Mouse (Mus musculus): Measurements from ENCODE around the gene Gm11492. TPM values are rescaled to one million over a fixed set of nuclear protein-coding genes. Genes with fewer than 3 reads are reported as not detected.

Gm11492 gene
- polyA plus RNA-seq, 1 experiment, result not detected

DNA sequence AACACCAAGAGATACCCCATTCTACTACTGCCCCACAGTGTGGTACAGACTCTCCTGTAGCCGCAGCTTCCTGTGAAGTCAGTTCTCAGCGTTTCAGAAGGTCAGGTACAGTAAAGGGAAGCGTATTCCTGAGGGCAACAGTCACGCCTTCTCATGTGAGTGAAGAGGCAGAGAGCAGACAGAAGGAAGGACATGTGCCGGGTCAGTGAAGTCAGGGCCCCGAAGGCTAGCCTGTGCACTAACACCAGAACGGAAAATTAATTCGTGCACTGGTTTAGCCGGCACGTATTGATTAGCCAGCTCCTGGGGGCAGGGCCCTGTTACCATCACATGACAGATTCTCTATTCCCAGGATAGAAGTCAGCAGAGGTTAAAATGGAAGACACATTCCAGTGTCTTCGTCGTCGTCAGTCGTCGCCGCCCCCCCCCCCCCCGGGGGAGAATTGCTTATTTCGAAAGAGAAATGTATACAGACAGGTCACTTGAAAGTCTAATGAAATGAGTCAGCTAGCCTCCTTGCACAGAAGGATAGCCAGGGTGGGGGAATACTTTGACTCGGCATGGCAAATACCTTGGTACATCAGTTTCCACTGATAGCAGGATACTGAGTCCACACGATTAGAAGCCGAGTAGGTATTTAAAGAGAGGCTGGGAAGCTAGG is 8.2 kb downstream of the Gm11492 start:
- Histone ChIP-seq H3K9me3 (replicated peaks; ENCODE audit: control insufficient read depth, insufficient read depth, low read length, poor library complexity, severe bottlenecking) (no peaks in the 10 kb centered on the region), H3K9ac (ENCODE audit: low read depth, poor library complexity, severe bottlenecking) (no peak overlapping the region), H3K27me3 (ENCODE audit: control insufficient read depth, insufficient read depth, low read length, poor library complexity, severe bottlenecking) (no peaks in the 10 kb centered on the region), H3K4me3 (ENCODE audit: low read depth, low read length) (no peak overlapping the region), H3K4me1 (ENCODE audit: control insufficient read depth, insufficient read depth, low read length) (peaks cover 8% of the 10 kb centered on the region), H3K36me3 (ENCODE audit: control insufficient read depth, insufficient read depth, low read length, poor library complexity, severe bottlenecking) (no peaks in the 10 kb centered on the region), H3K27ac (ENCODE audit: insufficient read depth, low read length) (no peak overlapping the region)
- no peak for TF ChIP-seq CTCF (IDR thresholded peaks at IDR 0.05; ENCODE audit: low read depth, low read length)
- no peak for TF ChIP-seq EP300 (IDR thresholded peaks at IDR 0.05; ENCODE audit: insufficient read depth, low read depth, low read length)
- no peak for TF ChIP-seq POLR2A (IDR thresholded peaks at IDR 0.05; ENCODE audit: insufficient read depth, low read length)

DNA sequence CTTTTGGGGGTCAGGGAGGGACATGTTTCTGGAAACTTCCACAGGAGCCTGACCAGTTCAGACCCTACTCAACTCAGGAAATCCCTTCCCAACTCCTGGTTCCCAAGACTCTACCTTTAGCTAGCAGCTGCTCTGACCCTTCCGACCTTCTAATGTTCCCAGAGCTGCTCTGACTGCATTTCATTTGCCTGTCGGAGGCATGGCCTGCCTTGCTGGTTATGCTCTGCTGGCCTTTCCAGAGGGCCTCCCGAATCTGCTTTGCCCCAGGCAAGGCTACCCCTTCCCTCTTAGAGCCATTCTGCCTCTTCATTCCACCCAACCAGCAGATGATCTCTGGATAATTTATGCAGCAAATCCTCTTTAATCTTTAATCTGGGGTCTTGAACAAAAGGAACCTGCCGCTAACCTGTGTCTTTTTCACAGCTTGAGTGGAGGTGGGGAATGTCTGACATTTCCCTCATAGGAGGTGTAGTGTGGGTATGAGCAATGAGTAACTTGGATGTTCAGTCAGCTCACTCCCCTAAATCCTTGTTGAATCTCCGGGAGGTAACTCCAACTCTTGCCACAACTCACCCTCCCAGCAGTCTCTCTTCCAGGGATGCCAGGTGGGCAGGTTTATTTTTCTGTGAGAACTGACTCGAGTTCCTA is 11.3 kb downstream of the Gm11492 start:
- Histone ChIP-seq H3K4me1 (ENCODE audit: control insufficient read depth, insufficient read depth, low read length) (peaks cover 6% of the 10 kb centered on the region), H3K27me3 (ENCODE audit: control insufficient read depth, insufficient read depth, low read length, poor library complexity, severe bottlenecking) (no peaks in the 10 kb centered on the region), H3K27ac (ENCODE audit: insufficient read depth, low read length) (no peak overlapping the region), H3K9ac (ENCODE audit: low read depth, poor library complexity, severe bottlenecking) (0 out of 2 replicates have a peak overlapping the region, but pooled peaks have one; percentile 20), H3K4me3 (ENCODE audit: low read depth, low read length) (peak overlapping the region; percentile 65; the same call in 1 of the 2 replicates), H3K9me3 (replicated peaks; ENCODE audit: control insufficient read depth, insufficient read depth, low read length, poor library complexity, severe bottlenecking) (no peaks in the 10 kb centered on the region), H3K36me3 (ENCODE audit: control insufficient read depth, insufficient read depth, low read length, poor library complexity, severe bottlenecking) (no peaks in the 10 kb centered on the region)
- TF ChIP-seq EP300 (IDR thresholded peaks at IDR 0.05; ENCODE audit: insufficient read depth, low read depth, low read length), result no peak
- TF ChIP-seq POLR2A (IDR thresholded peaks at IDR 0.05; ENCODE audit: insufficient read depth, low read length), result no peak
- no peak for TF ChIP-seq CTCF (IDR thresholded peaks at IDR 0.05; ENCODE audit: low read depth, low read length)

DNA sequence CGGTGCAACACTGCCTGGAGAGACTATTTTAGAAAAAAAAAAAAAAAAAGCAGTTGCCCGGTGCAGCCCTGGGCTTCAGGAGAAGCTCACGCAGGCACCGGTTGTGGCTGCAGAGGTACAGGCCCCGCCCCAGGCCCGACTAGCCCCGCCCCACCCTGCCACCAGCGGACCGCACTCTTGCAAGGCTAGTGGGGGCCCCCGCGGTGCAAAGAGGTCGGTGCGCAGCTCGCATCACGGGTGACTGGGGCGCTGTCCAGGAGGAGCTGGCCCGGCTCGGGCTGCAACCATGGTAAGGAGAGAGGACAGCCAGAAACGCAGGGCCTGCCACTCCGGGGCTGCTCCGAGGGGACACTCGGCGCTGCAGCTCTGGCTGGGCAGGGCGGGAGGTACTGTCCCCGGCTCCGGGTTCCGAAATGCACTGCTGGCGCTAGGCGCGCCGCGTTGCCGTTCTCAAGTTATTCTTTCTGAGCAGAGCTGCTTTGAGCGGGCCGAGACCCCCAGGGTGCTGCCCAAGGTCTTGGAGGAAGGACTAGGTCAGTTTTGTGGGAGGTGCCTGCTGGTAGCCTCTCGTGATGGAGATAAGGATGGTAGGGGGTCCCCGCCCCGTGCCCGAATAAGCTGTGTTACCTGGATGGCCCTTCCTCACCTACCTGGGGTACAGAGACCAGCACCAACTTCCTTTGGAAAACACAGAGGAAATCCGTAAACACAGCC is 12.0 kb downstream of the Gm11492 start:
- H3K36me3 ChIP-seq (ENCODE audit: control insufficient read depth, insufficient read depth, low read length, poor library complexity, severe bottlenecking), result no peaks in the 10 kb centered on the region
- H3K9ac ChIP-seq (ENCODE audit: low read depth, poor library complexity, severe bottlenecking), result peak overlapping the region; percentile 20; the same call in 1 of the 2 replicates
- H3K4me3 ChIP-seq (ENCODE audit: low read depth, low read length), result peak overlapping the region; percentile 65
- no peaks in the 10 kb centered on the region for H3K9me3 ChIP-seq (replicated peaks; ENCODE audit: control insufficient read depth, insufficient read depth, low read length, poor library complexity, severe bottlenecking)
- no peaks in the 10 kb centered on the region for H3K27me3 ChIP-seq (ENCODE audit: control insufficient read depth, insufficient read depth, low read length, poor library complexity, severe bottlenecking)
- H3K4me1 ChIP-seq (ENCODE audit: control insufficient read depth, insufficient read depth, low read length), result peaks cover 6% of the 10 kb centered on the region
- no peak for TF ChIP-seq POLR2A (IDR thresholded peaks at IDR 0.05; ENCODE audit: insufficient read depth, low read length)
- TF ChIP-seq CTCF (IDR thresholded peaks at IDR 0.05; ENCODE audit: low read depth, low read length), result no peak
- no peak for TF ChIP-seq EP300 (IDR thresholded peaks at IDR 0.05; ENCODE audit: insufficient read depth, low read depth, low read length)
- no peak overlapping the region for H3K27ac ChIP-seq (ENCODE audit: insufficient read depth, low read length)

DNA sequence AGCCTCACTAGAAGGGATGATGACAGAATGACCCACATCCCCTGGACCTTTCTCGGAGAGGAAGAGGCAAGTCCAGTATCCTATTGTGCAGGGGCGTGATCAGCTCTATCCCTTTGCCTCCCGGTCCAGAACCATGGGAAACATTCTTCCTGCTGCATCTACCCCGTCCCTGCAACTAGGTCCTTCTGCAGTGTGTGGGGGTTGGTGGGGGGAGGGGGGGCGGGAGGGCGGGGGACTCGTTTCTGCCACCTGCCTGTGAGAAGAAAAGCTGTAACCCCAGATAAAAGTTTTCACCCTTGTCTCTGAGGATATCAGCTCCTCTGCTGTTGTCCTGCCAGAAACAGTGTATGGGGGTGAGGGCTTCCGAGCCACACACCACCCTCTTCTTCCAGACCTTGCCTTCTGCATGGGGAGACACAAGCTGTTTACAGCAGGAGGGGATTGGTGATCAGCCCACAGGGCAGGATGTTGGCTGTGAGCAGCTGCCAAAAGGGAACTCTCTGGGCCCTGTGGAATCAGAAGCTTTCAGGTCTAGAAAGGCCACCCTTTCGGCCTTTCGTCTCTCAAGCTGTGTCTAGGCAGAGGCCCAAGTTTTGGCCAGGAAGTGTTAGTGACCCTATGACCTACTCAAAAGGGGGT is 12.6 kb downstream of the Gm11492 start:
- TF ChIP-seq POLR2A (IDR thresholded peaks at IDR 0.05; ENCODE audit: insufficient read depth, low read length) (no peak), CTCF (IDR thresholded peaks at IDR 0.05; ENCODE audit: low read depth, low read length) (no peak), EP300 (IDR thresholded peaks at IDR 0.05; ENCODE audit: insufficient read depth, low read depth, low read length) (no peak)
- H3K27ac ChIP-seq (ENCODE audit: insufficient read depth, low read length), result no peak overlapping the region
- H3K27me3 ChIP-seq (ENCODE audit: control insufficient read depth, insufficient read depth, low read length, poor library complexity, severe bottlenecking), result no peaks in the 10 kb centered on the region
- H3K36me3 ChIP-seq (ENCODE audit: control insufficient read depth, insufficient read depth, low read length, poor library complexity, severe bottlenecking), result no peaks in the 10 kb centered on the region
- peaks cover 6% of the 10 kb centered on the region for H3K4me1 ChIP-seq (ENCODE audit: control insufficient read depth, insufficient read depth, low read length)
- no peaks in the 10 kb centered on the region for H3K9me3 ChIP-seq (replicated peaks; ENCODE audit: control insufficient read depth, insufficient read depth, low read length, poor library complexity, severe bottlenecking)
- H3K4me3 ChIP-seq (ENCODE audit: low read depth, low read length), result peak overlapping the region; percentile 65
- H3K9ac ChIP-seq (ENCODE audit: low read depth, poor library complexity, severe bottlenecking), result no peak overlapping the region

DNA sequence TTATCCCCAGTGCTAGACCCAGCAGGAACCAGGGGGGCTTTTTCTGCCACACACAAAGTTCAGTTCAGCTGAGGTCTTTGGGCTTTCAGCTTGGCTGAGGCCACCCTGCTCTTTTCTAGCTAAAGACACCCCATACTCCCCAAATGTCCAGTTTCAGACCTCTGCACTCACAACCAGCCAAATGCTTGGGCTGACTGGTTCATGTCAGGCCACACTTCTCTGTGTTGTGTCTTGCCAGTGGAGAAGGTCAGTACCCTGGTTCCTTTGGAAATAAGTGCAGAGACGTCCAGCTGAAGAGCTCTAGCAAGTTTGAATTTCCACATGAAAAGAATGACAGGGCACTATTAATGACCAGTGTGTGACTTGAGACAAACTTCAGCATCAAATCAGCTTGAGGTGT is 13.3 kb downstream of the Gm11492 start:
- H3K27ac ChIP-seq (ENCODE audit: insufficient read depth, low read length), result no peak overlapping the region
- no peak overlapping the region for H3K4me3 ChIP-seq (ENCODE audit: low read depth, low read length)
- no peaks in the 10 kb centered on the region for H3K27me3 ChIP-seq (ENCODE audit: control insufficient read depth, insufficient read depth, low read length, poor library complexity, severe bottlenecking)
- H3K9ac ChIP-seq (ENCODE audit: low read depth, poor library complexity, severe bottlenecking), result no peak overlapping the region
- no peak for TF ChIP-seq EP300 (IDR thresholded peaks at IDR 0.05; ENCODE audit: insufficient read depth, low read depth, low read length)
- no peak for TF ChIP-seq CTCF (IDR thresholded peaks at IDR 0.05; ENCODE audit: low read depth, low read length)
- no peak for TF ChIP-seq POLR2A (IDR thresholded peaks at IDR 0.05; ENCODE audit: insufficient read depth, low read length)
- no peaks in the 10 kb centered on the region for H3K36me3 ChIP-seq (ENCODE audit: control insufficient read depth, insufficient read depth, low read length, poor library complexity, severe bottlenecking)
- peaks cover 6% of the 10 kb centered on the region for H3K4me1 ChIP-seq (ENCODE audit: control insufficient read depth, insufficient read depth, low read length)
- no peaks in the 10 kb centered on the region for H3K9me3 ChIP-seq (replicated peaks; ENCODE audit: control insufficient read depth, insufficient read depth, low read length, poor library complexity, severe bottlenecking)
